Mouse (Mus musculus) embryonic facial prominence, embryonic 11.5 days (tissue): ENCODE results near the gene Uggt2. TPM values are rescaled to one million over a fixed set of nuclear protein-coding genes. Genes with fewer than 3 reads are reported as not detected.

Source experiments
- ATAC-seq: fragments of 200-750 bp; cut with Nextera tagmentation; replicated peaks from 2 replicates; pipeline ENCODE4 v1.8.0; 2017; ENCODE audit warnings: low read depth; ENCODE audit not compliant: insufficient number of reproducible peaks, low FRiP score, low TSS enrichment
- DNase-seq: peaks from one replicate; pipeline ENCODE4 v3.0.0-alpha.2; 2015; ENCODE audit warnings: low spot score
- H3K27ac ChIP-seq: fragments of 300-500 bp; sonication (generic); replicated peaks from 2 replicates; pipeline ENCODE4 v1.5.1; 2014; ENCODE audit warnings: mild to moderate bottlenecking, low read depth, low read length, control low read depth
- H3K27me3 ChIP-seq: fragments of 300-500 bp; sonication (generic); 2 replicates; pipeline ENCODE4 v1.6.1; 2014; ENCODE audit warnings: mild to moderate bottlenecking, low read length, moderate library complexity, mixed read lengths; ENCODE audit not compliant: control insufficient read depth, insufficient read depth
- H3K36me3 ChIP-seq: fragments of 300-500 bp; sonication (generic); replicated peaks from 2 replicates; pipeline ENCODE4 v1.6.1; 2014; ENCODE audit warnings: low read depth, mild to moderate bottlenecking, low read length, moderate library complexity, mixed read lengths; ENCODE audit not compliant: control insufficient read depth, insufficient read depth
- H3K4me1 ChIP-seq: fragments of 300-500 bp; sonication (generic); 2 replicates; pipeline ENCODE4 v1.6.1; 2014; ENCODE audit warnings: low read length, mixed read lengths; ENCODE audit not compliant: control insufficient read depth, insufficient read depth
- H3K4me2 ChIP-seq: fragments of 300-500 bp; sonication (generic); 2 replicates; pipeline ENCODE4 v1.6.1; 2014; ENCODE audit warnings: low read depth, mild to moderate bottlenecking, control low read depth, low read length, moderate library complexity
- H3K4me3 ChIP-seq: fragments of 300-500 bp; sonication (generic); 2 replicates; pipeline ENCODE4 v1.5.1; 2014; ENCODE audit warnings: low read depth, low read length, control low read depth
- H3K9ac ChIP-seq: fragments of 300-500 bp; sonication (generic); replicated peaks from 2 replicates; pipeline ENCODE4 v1.6.1; 2014; ENCODE audit warnings: mild to moderate bottlenecking, control low read depth, low read length
- H3K9me3 ChIP-seq: fragments of 300-500 bp; sonication (generic); replicated peaks from 2 replicates; pipeline ENCODE4 v1.6.1; 2016; ENCODE audit warnings: mild to moderate bottlenecking, low read length, inconsistent platforms, mixed read lengths; ENCODE audit not compliant: control insufficient read depth
- WGBS: fragments of 180-500 bp; shearing (Covaris S2); extraction: QIAGEN DNeasy Blood & Tissue Kit; methylation state at CpG from one replicate; pipeline ENCODE4 v1.1.7; 2014; 5-methylcytosine and 5-hydroxymethylcytosine counted together
- polyA plus RNA-seq: library from polyadenylated mRNA; unstranded; fragments of >200 nt; fragmentation: Nextera tagmentation; extraction: Ambion mirVana; gene quantifications from 2 replicates; pipeline ENCODE4 v1.2.1, GENCODE M21; 2014

The Uggt2 gene
- polyA plus RNA-seq, 1 experiment from 2014 or later: 15.6 TPM

DNA sequence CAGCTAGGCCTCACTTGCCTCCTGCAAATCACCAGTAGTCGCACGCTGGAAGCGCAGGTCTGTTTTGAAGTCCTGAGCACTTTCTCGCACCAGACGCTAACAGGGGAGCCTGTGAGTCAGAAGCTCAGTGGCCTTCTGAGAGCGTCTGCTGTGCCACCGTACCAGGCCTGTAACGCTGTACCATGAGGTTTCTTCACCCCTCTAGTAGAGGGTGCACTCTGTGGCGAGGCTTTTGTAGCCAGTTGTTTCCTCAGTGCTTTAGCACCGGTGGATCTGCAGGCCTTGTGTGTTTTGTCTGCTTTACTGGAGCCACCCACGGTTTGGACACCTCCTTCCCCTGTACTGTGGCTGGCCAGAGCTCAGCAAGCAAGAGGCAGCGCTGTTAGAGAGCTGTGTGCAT, 157.2 kb downstream of the Uggt2 start:
- ATAC-seq: no peak
- 42% methylated on average over 12 of the region's 12 CpGs for WGBS
- no peaks in the 10 kb centered on the region for H3K27me3 ChIP-seq
- no peak overlapping the region for H3K4me3 ChIP-seq
- no peak for DNase-seq
- no peaks in the 10 kb centered on the region for H3K4me1 ChIP-seq
- no peak overlapping the region for H3K4me2 ChIP-seq
- no peak overlapping the region for H3K9ac ChIP-seq
- no peak overlapping the region for H3K27ac ChIP-seq
- H3K36me3 ChIP-seq: no peaks in the 10 kb centered on the region
- H3K9me3 ChIP-seq: no peaks in the 10 kb centered on the region

DNA sequence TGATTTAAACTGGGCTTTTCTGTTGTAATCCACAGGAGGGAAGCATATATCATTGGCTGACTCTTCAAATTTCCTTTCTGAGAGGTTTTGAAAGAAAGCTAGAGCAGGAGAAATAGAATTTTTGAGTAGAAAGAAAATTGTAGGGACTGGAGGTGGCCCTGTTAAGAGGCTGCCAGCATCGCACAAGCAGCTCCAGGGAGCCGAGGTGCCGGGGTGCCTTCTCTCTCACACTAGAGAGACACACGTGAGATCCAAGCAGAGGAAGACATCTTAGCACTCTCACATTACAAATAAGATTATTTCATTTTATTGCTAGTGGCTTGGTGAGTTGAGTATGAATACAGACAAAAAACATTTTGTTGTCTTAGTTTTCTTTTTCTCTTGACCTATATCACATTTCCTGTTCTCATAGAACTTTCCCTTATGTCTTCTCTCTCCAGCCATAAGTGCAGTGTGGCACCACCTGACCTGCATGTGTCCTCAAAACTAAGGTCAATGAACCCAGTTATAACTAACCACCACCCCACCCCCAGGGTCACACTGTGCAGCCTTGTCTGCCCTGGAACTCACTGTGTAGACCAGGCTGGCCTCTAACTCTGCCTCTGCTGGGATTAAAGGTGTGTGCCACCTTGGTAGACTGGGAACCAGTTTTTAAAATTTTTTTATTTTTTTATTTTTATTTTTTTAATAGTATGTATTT, 158.3 kb downstream of the Uggt2 start:
- no peaks in the 10 kb centered on the region for H3K27me3 ChIP-seq
- no peaks in the 10 kb centered on the region for H3K4me1 ChIP-seq
- no peak for ATAC-seq
- H3K4me2 ChIP-seq: no peak overlapping the region
- no peaks in the 10 kb centered on the region for H3K9me3 ChIP-seq
- no peak overlapping the region for H3K4me3 ChIP-seq
- H3K9ac ChIP-seq: no peak overlapping the region
- no peak overlapping the region for H3K27ac ChIP-seq
- H3K36me3 ChIP-seq: no peaks in the 10 kb centered on the region
- DNase-seq: no peak
- 80% methylated on average over 4 of the region's 4 CpGs for WGBS

DNA sequence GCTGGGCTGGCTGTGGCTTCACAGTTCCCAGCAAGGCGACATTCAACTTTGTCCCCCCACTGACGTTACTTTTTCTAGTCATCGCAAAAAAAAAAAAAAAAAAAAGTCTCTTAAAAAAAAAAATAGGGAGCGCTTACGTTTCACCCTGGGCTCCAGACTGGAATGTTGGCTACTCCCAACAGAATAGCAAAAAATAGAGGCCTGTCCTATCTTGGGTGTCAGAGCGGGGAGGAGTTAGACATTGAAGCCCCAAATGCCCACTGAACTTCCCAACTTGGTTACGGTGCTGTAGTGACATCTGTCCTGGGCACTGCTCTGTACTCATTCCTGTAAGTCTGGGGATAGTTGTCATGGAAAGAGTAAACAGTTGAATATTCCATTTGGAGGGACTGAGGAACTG, 160.7 kb downstream of the Uggt2 start:
- Histone ChIP-seq H3K9me3 (no peaks in the 10 kb centered on the region), H3K4me1 (no peaks in the 10 kb centered on the region), H3K9ac (peak overlapping the region; percentile 95), H3K27me3 (no peaks in the 10 kb centered on the region), H3K36me3 (no peaks in the 10 kb centered on the region), H3K27ac (no peak overlapping the region), H3K4me3 (peak overlapping the region; percentile 98), H3K4me2 (peak overlapping the region; percentile 73)
- ATAC-seq (no peak), DNase-seq (no peak)
- 1% methylated on average over 7 of the region's 7 CpGs for WGBS

DNA sequence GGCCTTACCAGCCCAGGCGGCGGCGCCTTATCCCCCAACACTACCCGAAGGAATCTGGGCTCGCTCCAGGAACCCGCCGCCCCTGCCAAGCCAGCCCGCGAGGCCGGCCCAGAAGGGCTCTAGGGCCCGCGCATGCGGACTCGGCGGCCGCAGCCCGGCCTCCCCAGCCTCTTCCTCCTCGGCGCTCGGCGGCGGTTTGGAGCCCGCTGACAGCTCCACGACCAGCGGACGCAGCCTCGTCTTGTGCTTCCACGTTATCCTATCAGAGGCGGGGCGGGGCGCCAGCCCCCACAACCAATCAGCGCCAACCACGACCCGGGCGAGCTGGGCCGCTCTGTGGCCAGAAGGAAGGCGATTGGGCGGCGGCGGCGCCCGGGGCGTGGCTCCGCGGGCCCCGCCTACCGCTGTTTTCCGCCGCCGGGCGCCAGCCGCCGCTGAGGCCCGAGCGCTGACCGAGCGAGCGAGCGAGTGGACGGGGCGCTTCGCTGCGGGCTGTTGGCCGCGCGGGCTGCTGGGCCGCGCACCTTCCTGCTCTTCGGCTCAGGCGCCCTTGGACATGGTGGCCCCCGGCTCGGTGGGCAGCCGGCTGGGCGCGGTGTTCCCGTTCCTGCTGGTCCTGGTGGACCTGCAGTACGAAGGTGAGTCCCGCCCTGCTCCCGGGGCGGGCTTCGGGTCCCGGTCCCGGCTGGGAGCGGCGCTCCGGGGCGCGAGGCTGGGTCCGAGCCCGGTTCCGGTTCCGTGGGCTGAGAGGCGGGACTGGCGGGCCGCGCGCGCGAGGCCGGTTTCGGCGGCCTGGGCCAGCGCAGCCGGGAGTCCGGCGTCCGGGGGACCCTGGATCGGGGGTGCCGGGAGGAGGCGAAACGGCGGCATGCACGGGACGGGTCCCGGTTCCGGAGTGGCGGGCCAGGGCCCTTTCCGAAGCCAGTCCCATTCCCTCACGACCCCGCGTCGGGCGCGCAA, 161.4 kb downstream of the Uggt2 start, which contains the start of gene Dnajc3:
Gene Dnajc3, plus strand, starts transcription at position 444 of the 960 bp plus-strand sequence.
- Histone ChIP-seq H3K9me3 (no peaks in the 10 kb centered on the region), H3K36me3 (no peaks in the 10 kb centered on the region), H3K27ac (peak within 1 kb of the TSS; percentile 67), H3K27me3 (no peaks in the 10 kb centered on the region), H3K9ac (peak within 1 kb of the TSS; percentile 95), H3K4me2 (peak within 1 kb of the TSS; percentile 73), H3K4me3 (peak within 1 kb of the TSS; percentile 98), H3K4me1 (no peaks in the 10 kb centered on the region)
- ATAC-seq (peak; percentile 99), DNase-seq (peak; percentile 99)
- WGBS: under 1% methylated on average over 115 of the region's 124 CpGs

DNA sequence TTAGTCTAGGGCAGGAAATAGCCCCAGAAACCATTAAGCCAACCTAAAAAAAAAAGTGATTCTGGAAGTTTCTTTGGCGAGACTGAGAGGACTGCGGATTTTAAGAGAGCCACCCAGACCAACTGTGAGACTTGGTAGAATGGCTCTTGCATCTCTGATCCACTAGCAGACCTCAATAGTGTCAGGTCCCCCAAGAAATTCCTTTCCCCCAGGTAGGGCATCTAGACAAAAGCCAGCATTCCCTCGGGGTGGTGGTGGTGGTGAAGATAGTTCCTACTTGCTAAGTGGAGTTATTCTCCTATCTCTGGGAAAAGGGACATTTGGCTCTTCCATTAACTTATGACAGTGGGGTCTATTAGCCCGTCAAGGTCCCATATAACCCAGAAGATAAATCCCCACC, 162.3 kb downstream of the Uggt2 start:
- Histone ChIP-seq H3K27ac (no peak overlapping the region), H3K9me3 (no peaks in the 10 kb centered on the region), H3K9ac (peak overlapping the region; percentile 64), H3K36me3 (no peaks in the 10 kb centered on the region), H3K27me3 (no peaks in the 10 kb centered on the region), H3K4me2 (peak overlapping the region; percentile 69), H3K4me3 (peak overlapping the region; percentile 98), H3K4me1 (no peaks in the 10 kb centered on the region)
- ATAC-seq (peak; percentile 2; the same call in 1 of the 2 replicates), DNase-seq (no peak)
- 39% methylated on average over 4 of the region's 4 CpGs for WGBS

DNA sequence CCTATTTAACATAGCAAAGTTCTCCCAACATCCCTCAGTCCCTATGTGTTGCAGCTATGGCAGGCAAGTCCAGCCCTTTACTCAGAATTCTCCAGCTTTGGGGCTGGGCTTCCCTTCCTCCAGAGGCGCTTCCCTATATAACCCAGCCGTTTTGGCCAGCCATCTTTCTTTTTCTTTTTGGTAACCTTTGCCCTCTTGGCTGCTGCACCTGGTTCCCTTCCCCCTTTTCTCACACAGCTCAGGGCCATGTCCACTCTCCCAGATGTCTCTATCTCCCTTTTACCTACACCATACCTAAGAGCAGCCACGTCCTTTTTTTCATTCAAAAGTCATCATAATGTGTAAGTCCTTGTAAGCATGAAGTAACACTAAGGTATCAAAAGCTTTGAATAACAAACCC, 163.0 kb downstream of the Uggt2 start:
- Histone ChIP-seq H3K9me3 (no peaks in the 10 kb centered on the region), H3K36me3 (no peaks in the 10 kb centered on the region), H3K4me1 (no peaks in the 10 kb centered on the region), H3K4me2 (no peak overlapping the region), H3K27me3 (no peaks in the 10 kb centered on the region), H3K9ac (no peak overlapping the region), H3K27ac (no peak overlapping the region), H3K4me3 (no peak overlapping the region)
- 50% methylated on average over 3 of the region's 3 CpGs for WGBS
- DNase-seq: no peak
- ATAC-seq: no peak
